Mouse (Mus musculus) cerebellum, adult 2 months (tissue): Measurements from ENCODE around the gene Lef1.

Experiments used
- CTCF ChIP-seq: fragments of 200-500 bp; IDR thresholded peaks from 2 replicates; pipeline ENCODE4 v1.5.1; 2011; ENCODE audit warnings: low read depth, mild to moderate bottlenecking, control low read depth, low read length, moderate library complexity, borderline replicate concordance; ENCODE audit not compliant: insufficient read depth
- POLR2A ChIP-seq: fragments of 200-500 bp; IDR thresholded peaks from 2 replicates; pipeline ENCODE4 v1.6.1; 2011; ENCODE audit warnings: low read length, control low read depth, borderline replicate concordance; ENCODE audit not compliant: insufficient read depth

- TF ChIP-seq CTCF, result no peak
- no peak for TF ChIP-seq POLR2A
These were observed 141.3 kb downstream of the Lef1 start for GRCm38 (mm10) chr3:131251601-131252000.
